Mouse (Mus musculus) right cerebral cortex, postnatal 10 days (tissue): ENCODE data around the gene Thumpd3.

Experiments
- DNase-seq, 2 experiments: peaks; one replicate each; pipeline ENCODE4 v3.0.0; 2021; ENCODE audit warnings: low spot score in 2 of 2

Thumpd3 gene

DNA sequence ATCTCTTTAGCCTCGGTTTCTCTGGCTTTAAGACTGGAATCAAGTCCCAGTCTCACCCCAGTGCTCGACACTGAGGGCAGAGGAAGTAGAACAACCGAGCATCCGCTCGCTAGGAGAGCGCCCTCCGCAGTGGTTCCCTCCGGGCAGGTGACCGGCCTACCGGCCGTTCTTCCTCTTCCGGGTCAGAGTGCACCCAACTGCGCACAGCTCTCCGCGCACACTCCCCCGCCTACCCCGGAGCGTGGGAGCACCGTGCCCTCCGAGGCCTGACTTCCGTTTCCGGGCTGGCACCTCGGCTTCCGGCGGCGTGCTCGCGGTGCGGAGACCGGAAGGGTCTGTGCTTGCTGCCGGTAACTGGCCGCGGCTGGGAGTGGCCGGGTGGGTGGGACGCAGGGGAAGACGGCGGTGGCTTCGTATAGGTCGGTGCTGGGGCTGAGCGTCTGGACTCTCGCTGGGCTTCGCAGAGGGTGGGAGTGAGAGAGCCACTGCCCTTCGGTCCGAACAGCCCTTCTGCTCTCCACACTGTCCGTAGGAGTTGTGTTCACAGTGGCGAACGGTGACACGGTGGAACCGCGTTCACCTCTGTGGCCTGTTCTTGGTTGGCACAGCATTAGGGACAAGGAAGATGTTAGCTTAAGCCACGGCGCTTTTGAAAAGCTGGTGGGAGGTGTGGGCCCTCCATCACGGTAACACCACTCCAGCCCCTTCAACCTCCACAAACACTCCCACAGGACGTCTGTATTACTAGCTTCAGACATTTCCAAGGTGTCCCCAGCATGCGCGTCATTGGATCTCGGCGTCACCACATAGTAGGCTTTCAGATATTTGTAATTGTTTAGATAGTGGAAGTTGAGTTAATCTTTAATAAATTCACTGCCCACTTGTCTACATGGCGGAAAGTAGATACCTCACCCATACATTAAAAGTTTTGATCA is at the start of gene Thumpd3:
Gene Thumpd3 (plus strand): TSS at position 185 of the 935 bp plus-strand sequence.
- peak; percentile 99 for DNase-seq

DNA sequence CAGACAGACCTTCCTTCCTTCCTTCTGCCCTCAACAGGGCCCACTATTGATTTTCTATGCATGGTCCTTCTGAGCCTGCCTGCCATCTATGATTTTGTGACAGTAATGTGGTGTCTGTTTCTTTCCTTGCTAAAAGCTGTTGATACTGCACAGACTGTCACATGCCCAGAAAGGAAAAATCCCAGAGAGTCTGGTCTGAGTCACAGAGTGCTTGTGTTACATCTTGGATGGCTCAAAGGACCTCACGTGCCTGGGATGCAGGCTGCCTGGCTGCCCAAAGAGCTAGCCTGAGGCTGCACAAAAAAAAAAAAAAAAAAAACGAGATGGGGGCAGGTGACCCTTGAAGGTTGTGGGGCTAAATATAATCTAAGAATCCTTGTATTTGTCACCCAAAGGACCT is 46.8 kb upstream of the Thumpd3 start:
- no peak for DNase-seq

DNA sequence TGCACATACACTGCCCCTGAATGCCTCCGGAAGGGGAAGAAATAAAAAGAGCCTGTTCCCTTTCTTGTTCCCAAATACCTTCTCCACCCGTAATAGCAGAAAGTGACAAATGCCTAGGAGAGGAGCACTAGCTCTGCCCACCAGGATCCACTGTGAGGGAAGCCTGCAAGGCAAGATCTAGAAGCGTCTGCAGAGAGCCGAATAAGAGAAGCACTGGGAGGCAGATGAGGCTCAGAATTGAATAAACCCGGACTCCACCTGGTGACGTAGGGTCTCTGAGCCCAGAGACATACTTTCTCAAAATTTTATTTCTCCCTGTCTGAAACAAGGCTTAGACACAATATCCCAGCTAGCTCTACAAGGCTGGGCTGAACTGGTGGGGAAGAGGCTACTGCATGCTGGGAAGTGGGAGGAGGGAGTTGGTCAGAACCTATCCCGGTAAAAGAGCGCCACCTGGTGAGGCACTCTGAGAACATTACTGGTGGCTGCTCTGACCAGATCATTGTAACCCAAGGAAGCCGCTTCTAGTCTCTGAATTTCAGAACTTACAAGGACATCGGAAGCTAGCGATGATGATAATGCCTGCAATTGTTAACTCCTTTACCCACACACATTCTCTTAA is 45.2 kb upstream of the Thumpd3 start:
- DNase-seq: peak; percentile 92 to 94

DNA sequence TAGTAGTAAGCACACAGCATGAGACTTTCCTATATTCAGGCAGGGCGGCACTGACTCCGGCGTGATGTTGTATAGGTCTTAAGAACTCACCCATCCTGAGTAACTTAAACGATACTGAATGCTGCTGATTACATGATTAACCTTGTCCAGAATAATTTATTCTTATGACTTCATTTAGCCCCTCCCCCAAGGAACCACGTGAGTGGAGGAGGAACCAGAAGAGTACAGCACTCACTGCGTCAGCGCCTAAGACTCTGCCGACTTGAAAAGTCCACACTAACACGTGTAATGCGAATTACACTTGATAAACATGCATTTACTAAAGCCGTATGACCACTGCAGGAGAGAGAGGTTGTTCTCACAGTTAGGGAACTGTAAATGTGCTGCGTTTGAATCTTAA is 44.3 kb upstream of the Thumpd3 start:
- DNase-seq: no peak

DNA sequence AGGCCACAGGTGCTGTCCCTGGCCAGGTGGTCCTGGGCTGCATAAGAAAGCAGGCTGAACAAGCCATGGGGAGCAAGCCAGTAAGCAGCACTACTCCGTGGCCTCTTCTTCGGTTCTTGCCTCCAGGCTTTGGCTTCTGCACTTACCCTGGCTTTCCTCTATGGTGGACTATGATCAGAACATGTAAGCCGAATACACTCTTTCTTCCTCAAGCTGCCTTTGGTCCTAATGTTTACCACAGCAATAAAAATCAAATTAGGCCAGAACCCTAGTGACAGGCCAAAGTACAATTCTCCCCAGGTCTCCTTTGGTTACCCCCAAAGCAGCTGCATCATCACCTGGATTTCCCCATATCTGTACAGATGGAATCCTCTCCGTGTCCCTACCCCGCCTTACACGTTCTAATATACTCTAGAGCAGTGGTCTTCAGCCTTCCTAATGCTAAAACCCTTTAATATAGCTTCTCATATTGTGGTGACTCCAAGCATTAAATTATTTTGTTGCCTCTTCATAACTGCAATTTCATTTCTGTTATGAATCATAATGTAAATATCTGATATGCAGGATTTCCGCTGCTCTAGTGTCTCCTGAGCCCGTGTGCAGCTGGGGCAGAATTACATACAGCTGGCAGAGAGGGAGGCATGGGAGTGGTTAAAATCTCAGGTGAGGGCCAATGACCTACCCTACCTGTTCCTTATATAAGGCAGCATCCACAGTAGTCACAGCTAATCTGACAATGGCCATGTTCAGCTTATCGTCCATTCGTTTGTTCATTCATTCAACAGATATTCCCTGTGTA is 42.5 kb upstream of the Thumpd3 start:
- DNase-seq: no peak

DNA sequence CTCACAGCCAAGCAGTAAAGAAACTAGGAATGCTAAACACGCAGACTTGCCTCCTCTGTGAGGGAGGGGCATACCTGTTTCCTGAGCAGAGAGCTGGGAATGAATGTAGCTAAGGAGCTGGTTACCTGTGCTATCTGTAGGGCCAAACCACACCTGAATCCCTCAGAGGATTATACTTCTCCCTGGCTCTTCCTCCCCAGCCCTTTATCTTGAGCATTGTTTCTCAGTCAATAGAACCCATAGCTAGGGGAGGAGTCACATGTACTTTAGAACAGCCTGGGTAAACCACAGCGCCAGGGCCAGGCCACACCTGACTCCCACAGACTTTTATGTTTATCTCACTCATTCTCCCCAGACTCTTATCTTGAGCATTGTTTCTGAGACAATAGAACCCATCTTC is 39.2 kb upstream of the Thumpd3 start:
- DNase-seq: no peak

DNA sequence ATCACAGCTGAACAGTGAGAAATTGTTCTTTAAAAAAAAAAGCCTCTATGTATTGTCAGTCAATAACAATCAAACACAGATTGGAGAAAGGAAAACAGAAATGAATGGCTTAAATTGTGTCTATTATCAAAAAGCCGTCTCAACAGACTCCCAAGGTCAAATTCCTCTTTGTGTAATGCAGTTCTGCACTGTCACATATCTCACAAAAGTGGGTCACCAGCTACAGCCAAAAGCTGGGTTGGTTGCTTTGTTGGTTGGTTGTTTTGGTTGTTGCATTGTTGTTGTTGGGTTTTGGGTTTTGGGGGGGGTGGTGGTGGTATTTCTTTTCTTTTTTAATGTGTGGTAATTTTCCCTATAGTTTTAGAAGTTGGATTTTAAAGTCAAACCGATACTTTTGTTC is 34.1 kb upstream of the Thumpd3 start:
- no peak for DNase-seq

DNA sequence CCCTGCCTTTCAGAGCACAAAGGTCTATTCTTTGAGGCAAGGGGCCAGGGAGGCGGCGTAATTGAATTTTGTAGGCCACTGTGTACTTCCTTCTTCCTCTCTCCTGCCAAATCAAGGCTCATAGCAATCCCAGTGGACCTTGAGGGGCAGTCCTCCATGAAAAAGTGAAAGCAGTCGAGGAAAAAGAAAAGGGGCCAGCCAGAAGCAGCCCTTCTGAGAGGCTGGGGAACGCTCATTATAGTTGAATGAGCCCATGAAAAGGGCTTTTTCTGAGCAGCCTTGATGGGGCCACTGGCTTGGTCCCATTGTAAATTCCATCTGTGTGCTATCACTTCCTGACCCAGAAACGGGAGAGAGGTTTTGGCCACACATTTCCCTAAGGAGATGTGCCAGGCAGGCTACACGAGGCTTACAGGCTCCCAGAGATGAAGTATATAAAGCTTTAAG is 33.5 kb upstream of the Thumpd3 start:
- DNase-seq: peak; percentile 85 to 88

DNA sequence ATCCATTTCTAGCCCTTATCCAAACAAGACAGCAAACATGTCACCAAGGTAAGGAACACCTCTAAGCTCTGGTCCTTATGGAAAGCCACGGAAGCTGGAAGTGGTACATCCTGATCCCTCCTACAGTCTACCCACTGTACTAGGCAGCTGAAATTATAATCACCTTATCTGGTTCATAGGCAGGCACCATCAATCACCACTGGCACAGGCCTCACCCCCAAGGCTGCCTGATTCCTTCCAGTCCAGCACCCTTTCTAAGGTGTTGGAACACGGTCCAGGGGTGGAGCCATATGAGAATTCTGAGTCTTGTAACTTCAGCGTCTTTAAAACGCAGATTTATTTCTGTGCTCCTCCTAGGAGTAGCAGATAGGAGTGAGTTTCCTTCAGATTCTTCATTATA is 32.5 kb upstream of the Thumpd3 start:
- DNase-seq: no peak

DNA sequence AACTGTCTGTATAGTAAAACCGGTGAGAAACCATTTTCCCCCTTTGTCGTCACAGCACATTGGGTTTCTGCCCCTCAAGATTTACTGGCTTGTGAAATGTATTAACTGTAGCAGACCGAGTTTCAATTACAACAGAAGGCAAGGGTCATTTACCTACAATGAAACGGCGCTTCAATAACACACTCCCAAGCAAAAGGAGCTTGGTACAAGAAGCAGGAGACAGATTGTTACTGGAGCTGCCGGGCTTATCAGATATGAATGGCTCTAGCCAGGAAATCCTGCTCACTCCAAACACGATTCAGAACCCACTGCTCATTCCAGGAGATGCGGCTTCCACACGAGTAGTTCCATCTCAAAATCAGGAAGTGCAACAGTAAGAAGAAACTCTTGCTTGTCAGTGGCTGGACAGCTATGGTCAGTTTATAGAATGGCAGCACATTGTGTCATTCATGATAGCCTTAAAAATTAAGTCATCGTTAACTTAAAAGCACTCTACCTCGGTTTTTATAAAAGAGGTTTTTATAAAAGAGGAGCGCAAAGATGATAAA is 28.5 kb upstream of the Thumpd3 start:
- DNase-seq: no peak

DNA sequence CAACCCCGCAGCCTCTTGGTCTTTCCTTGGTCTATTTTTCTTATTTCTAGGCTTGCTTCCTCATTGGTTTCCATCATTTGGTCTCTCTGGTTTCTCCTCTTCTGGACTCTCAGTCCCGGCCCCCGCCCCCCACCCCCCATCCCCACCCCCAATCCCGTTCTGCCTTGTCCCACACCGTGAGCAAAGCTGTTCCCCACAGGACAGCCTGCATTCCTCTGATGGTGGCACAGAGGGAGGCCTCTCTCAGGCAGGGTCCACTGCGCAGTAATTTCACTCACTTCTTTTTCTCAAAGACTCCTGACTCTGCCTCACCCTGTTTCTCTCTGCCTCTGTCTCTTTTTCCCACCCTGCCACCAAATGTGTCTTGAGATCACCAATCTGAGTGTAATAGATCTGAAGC is 27.9 kb upstream of the Thumpd3 start:
- no peak for DNase-seq

DNA sequence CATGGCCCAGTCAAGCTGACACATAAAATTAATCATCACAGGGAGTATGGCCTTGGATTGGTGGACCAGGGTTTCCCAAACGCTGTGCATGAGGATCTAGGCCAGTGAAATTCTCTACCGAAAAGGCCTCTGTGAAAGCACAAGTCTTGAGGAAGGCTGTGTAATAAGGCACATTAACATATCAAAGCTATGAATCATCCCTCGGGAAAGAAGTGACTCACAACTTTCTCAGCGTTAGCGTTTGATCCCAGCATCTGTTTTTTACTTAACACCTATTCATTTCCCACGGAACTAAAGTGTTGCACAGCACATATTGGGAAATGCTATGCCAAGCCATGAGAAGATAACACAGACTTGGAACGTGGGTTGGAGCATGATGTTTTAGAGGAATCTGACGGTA is 21.2 kb upstream of the Thumpd3 start:
- DNase-seq: peak in 1 of 2 experiments; percentile 61

DNA sequence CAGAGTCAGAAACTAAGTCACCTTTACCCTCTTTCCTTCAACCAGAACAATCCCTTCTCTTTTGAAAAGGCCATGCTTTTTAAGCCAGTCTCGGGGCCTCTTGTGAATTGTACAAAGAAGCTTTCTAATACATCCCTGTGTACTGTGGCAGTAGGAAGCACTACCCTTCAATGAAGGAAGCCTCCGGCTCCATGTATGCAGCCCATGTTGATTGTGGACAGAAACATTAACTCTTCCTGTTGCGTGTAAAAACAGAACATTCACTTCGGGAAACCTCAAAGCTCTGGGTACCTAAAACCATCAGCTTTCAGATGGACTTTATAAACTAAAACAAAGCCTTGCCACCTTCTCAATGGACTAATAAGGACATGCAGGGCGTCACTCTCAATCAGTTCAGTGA is 20.3 kb upstream of the Thumpd3 start:
- no peak for DNase-seq

DNA sequence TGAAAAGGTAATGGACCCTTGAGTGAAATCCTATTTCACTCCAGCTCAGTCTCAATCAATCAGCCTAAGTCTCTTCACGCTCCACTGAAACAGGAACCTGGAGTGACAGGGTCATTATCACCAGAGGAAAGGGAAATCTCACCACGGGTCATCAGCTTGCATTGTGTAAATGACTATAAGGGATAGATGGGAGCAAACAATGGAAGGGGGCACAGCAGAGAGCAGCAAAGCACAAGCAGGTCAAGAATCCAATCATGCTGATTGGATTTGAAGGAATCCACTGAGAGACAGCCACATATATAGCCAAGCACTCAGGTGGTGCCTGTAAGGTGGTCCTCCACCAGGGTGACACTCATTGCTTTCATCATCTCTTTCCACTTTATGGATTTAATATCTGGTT is 18.6 kb upstream of the Thumpd3 start:
- no peak for DNase-seq

DNA sequence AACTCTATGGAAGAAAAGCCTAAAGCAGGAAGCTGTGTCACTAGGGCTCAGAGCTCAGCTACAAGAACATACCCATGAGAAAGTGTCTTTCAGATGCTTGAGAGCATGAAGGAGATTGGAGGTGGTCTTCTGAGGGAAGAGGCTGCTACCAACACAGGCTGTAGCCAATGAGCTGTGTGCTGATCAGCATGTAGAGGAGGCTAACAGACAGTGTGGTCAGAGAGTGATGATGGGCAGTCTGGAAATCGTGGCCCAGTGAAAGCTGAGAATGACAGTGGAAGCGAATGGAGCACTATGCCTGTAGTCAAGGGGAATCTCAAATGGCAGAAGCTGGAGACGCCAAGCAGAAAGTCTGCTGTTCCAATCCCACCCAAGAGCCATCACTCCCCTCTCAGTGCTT is 17.0 kb upstream of the Thumpd3 start:
- DNase-seq: no peak

DNA sequence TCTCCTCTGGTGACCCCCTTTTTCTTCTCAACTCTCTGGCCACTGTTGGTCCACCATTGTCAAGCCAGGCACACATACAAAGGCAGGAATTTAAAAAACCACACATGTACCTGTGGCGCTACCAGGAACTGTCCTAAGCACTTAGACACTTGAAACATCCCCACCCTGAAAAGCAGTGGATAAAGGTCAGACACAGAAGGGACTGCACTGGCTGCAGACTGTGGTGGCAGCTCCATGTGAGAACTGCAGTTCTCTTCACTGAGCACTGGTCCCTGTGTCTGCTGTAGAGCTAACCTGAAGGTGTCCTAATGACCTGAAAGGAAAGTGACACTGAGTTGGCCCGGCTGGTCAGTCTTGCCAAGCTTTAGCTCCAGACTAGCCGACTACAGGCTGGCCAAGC is 15.5 kb upstream of the Thumpd3 start:
- no peak for DNase-seq

DNA sequence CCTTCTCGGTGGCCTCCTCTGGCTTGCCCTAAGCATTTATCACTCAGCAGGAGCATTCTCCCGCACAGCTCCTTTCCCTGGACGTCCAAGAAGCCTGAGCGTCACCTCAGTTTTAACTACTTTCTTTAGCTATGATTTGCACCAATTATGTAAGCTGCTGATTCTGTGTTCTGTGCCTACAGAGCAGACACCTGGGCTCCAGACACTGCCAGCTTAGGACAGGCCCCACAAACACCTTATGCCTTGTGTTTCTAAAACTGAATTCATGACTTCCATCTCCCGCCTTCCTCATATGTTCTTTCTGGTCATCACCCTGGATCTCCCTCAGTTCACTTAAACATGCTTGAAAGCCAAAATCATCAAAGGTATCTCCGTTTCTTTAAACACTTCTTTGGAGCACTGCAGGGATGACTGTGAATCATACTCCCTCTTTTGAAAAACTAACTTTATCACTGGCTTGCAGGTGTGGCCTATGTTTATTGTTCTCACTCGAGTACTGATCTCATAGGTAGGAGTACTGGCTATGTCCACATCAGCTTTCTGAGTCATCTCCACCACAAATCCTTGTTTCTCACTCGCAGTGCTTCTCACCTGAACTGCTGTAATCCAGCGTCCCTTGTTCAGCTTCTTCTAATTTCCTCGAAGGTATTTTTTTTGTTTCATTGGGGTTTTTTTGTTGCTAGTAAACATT is 14.9 kb upstream of the Thumpd3 start:
- no peak for DNase-seq

DNA sequence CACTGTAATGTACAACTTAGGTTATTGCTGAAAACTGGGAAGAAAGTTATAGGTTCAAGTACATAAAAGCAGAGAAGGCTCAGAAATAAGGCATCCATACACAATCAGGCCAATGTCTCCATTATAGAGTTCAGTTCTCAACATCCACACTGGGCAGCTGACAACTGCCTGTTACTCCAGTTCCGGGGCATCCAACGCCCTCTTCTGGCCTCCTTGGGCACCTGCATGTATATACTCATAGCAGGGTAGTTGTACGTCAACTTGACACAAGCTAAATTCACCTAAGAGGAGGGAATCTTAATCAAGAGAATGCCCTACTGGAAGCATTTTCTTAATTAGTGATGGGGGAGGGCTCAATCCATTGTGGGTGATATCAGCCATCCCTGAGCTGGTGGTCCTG is 13.9 kb upstream of the Thumpd3 start:
- no peak for DNase-seq

DNA sequence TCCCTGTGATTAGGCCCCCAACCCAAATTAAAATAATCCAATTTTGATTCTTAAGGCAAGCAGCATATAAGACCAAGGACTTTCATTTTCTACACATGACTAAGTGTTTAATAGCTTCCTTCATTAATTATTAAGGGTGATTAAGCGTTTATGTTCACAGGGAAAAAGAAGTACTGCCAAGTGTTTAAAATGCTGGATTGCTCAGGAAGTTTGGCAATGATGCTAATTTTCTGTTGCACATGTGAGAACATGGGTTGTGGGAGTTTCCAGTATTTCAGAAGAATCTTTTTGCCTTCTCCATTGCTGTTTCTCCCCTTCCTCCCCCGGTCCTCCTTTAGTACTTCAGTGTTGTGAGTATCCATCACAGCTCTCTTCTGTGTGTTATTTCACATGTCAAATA is 12.8 kb upstream of the Thumpd3 start:
- no peak for DNase-seq

DNA sequence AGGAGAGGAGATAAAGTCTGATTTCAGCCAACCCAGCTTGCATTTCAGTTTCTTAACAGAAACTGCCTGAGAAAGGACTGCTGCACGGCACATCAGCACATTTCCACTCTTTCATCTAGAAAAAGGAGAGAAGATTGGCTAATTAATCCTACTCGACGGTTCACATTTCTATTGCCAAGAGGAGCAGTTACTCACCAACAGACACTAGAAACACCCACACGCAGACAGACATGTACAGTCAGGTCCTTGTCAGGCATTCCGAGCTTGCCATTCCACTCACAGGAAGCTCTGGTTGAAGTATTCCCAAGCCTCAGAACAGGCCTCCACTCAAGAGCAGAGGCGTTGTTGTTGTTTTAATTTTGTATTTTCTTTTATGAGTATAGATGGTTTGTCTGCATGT is 11.6 kb upstream of the Thumpd3 start:
- DNase-seq: no peak

DNA sequence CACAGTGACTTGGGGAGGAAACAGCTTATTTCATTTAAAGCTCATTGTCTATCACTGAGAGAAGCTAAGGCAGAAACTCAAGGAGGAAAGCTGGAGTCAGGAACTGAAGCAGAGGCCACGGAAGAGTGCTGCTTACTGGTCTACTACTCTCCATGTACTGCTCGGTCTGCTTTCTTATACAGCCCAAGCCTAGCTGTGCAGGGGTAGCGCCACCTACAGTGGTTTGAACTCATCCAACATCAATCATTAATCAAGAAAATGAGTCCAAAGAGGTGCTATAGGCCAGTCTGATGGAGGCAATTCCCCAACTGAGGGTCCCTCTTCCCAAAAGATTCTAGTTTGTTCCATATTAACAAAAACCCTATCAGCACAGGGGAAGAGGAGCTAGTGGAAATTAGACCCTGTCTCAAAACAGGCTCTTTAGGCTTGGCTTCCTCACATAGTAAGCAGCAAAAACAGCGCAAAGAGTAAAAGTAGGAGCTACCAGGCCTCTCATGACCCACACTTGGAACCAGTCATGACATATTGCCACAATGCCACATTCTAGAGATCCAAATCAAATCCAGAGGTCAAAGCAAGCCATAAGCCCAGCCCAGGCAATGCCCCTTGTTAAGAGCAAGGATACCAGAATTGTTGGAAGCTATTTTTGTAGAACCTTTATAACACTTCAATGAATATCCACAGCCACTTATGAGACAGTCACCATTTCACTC is 9.4 kb upstream of the Thumpd3 start:
- no peak for DNase-seq
